Mouse (Mus musculus): ENCODE data around the gene Col4a3bp.

DNA sequence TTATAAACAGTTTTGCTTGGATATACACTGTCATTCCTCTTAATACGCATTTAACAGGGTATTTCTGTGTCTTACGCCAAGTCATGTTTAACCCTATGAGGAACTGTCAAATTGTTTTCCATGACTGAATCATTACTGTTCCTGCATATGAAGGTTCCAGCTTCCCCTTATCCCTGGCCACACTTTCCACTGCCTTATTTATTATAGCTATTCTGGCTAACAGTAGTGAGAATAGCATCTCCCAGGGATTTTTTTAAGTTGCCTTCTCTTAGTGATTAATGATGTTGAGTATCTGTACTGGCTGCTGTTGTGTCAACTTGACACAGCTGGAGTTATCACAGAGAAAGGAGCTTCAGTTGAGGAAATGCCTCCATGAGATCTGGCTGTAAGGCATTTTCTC is 25.1 kb upstream of the Col4a3bp start:
- TF ChIP-seq CTCF (IDR thresholded peaks at IDR 0.05; ENCODE audit: borderline replicate concordance, insufficient read depth, low read depth, low read length), result no peak
- TF ChIP-seq POLR2A (IDR thresholded peaks at IDR 0.05; ENCODE audit: borderline replicate concordance, insufficient read depth, low read length), result no peak

All from cerebellum, adult 2 months (tissue).